Mouse (Mus musculus): ENCODE measurements around the gene Rfc5.
"Not testable (repeated sequence)": the region's sequence is repeated elsewhere in the genome, so short reads cannot be mapped to it uniquely, and the experiment has no call there.

The Rfc5 gene

GRCm38 (mm10) chr5:117347011-117347410, 41.8 kb downstream of the Rfc5 start:
- DNase-seq (ENCODE audit: low read depth): no peak

DNA sequence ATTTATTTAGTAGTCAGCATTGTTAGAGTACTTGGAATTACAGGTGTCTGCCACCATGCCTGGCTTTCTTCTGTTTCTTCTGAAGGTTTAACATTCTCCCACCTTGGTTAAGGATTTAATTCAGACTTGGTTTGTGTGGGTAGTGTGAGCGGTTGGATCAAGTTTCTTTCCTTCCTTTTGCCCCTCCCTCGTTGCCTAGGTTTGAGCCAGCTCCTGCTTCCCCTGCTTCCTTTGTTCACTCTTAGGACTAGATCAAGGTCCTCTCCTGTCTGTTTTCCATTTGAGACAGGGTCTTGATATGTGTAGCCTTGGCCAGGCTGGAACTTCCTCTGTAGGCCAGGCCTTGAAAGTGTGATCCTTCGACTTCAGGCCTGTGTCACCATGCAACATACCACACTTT, 42.6 kb downstream of the Rfc5 start:
- DNase-seq (ENCODE audit: low read depth): no peak

DNA sequence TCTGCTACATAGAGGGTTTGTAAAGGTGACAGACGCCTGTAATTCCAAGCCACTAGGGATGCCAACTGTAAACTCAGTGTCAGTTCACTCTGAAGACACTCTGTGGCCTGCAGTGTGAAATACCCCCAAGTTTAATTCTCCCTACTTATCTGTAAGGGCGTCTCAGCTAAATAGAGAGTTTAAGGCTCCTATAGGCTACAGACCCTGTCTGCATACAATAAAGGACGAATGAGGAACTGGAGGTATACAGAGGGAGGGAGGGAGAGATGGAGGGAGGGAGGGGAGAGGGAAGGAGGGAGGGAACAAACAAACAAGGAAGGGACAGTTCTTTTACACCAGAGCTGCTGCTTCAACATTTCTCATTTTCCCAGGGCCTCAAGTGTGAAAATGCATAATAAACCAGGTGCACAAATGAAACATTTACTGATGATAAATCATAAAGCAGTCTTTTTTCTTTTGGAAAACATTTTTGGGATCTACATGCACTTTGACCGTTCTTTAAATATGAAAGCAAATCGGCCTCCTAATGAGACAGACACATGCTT, 43.3 kb downstream of the Rfc5 start:
- DNase-seq (ENCODE audit: low read depth): no peak

GRCm38 (mm10) chr5:117344496-117344895, 44.4 kb downstream of the Rfc5 start:
- not testable (repeated sequence) for DNase-seq (ENCODE audit: low read depth)

DNA sequence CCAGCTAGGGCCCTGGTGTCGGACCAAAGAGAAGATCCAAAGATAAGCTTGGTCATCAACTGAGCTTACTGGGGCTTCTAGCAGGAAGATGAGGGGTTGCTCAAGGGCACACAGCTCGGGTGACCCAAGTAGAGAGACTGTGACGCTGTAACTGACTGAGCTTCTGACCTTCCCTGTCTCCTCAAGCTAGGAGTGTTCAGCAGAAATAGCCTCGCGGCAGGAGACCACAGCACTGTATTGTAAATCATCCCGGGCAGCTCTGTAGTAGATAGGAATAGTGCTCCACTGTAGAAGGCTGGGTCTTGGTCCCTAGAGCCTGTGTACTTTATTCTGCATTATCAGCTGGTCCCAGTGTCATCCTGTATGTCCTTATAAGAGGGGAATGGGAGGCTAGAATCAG, 47.0 kb downstream of the Rfc5 start:
- no peak for DNase-seq (ENCODE audit: low read depth)

GRCm38 (mm10) chr5:117340081-117340480, 48.8 kb downstream of the Rfc5 start:
- no peak for DNase-seq (ENCODE audit: low read depth)

DNA sequence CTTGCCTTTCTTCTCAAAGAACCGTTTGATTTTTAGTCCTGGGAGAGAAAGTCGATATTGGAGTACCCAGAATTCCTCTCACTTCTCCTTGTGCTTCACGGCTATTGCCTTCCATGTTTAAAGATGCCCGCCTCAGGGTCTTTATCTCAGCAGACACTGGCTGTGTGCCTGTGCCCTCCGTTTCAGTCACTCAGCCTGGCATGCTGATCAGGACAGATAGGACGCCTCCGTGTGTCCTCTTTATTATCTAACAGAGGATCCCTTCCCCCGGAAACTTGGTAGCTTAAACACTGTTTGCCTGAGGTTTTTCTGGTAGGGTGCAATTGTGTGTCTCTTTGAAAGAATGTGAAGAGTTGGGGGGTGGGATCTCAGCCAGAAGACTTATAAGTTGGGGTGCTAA, 50.3 kb downstream of the Rfc5 start:
- DNase-seq (ENCODE audit: low read depth): no peak

DNA sequence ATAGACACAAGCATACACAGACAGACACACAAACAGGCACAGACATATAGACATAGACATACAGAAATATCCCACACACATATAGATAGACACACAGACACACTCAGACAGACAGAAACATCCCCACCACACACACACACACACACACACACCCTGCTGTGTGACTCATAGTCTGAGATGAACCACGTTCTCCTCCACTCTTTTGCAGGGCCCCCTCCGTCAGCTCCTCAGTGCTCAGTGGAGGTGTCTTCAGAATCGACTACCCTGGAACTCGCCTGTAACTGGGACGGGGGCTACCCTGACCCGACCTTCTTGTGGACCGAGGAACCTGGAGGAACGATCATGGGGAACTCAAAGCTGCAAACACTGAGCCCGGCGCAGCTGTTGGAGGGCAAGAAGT, 50.8 kb downstream of the Rfc5 start:
- DNase-seq (ENCODE audit: low read depth): no peak

- no peak for DNase-seq (ENCODE audit: low read depth)
These were observed 58.4 kb downstream of the Rfc5 start for GRCm38 (mm10) chr5:117330457-117330856.
